Mouse (Mus musculus) embryonic facial prominence, embryonic 12.5 days (tissue): Measurements from ENCODE around the gene Gm4498. TPM values are rescaled to one million over a fixed set of nuclear protein-coding genes. Genes with fewer than 3 reads are reported as not detected.
"Not testable (repeated sequence)": the region's sequence is repeated elsewhere in the genome, so short reads cannot be mapped to it uniquely, and the experiment has no call there.

Experiments used
- ATAC-seq: fragments of 200-750 bp; cut with Nextera tagmentation; 2 replicates; pipeline ENCODE4 v1.8.0; 2017; ENCODE audit not compliant: insufficient number of reproducible peaks, insufficient read depth, low FRiP score, low TSS enrichment
- H3K27ac ChIP-seq: fragments of 300-500 bp; sonication (generic); 2 replicates; pipeline ENCODE4 v1.5.1; 2016; ENCODE audit warnings: mild to moderate bottlenecking
- H3K27me3 ChIP-seq: fragments of 300-500 bp; sonication (generic); 2 replicates; pipeline ENCODE4 v1.6.1; 2016; ENCODE audit warnings: mild to moderate bottlenecking, moderate library complexity
- H3K36me3 ChIP-seq: fragments of 300-500 bp; sonication (generic); 2 replicates; pipeline ENCODE4 v1.6.1; 2016; ENCODE audit warnings: mild to moderate bottlenecking
- H3K4me1 ChIP-seq: fragments of 300-500 bp; sonication (generic); 2 replicates; pipeline ENCODE4 v1.6.1; 2016
- H3K4me2 ChIP-seq: fragments of 300-500 bp; sonication (generic); replicated peaks from 2 replicates; pipeline ENCODE4 v1.6.1; 2016; ENCODE audit warnings: mild to moderate bottlenecking, moderate library complexity
- H3K4me3 ChIP-seq: fragments of 300-500 bp; sonication (generic); 2 replicates; pipeline ENCODE4 v1.5.1; 2016; ENCODE audit warnings: mild to moderate bottlenecking
- H3K9ac ChIP-seq: fragments of 300-500 bp; sonication (generic); 2 replicates; pipeline ENCODE4 v1.6.1; 2016; ENCODE audit warnings: mild to moderate bottlenecking, moderate library complexity
- H3K9me3 ChIP-seq: fragments of 300-500 bp; sonication (generic); 2 replicates; pipeline ENCODE4 v1.6.1; 2016; ENCODE audit warnings: mild to moderate bottlenecking, moderate library complexity
- WGBS: fragments of 180-500 bp; shearing (Covaris S2); methylation state at CpG from one replicate; pipeline ENCODE4 v1.1.7; 2016; 5-methylcytosine and 5-hydroxymethylcytosine counted together
- polyA plus RNA-seq: library from polyadenylated mRNA; unstranded; fragments of >200 nt; fragmentation: Nextera tagmentation; extraction: Ambion mirVana; gene quantifications from 2 replicates; pipeline ENCODE4 v1.2.1, GENCODE M21; 2016

Gene Gm4498
- not detected in 2 replicates for polyA plus RNA-seq

GRCm38 (mm10) chr7:20233728-20234127 is at the start of gene Gm4498:
Gene Gm4498, minus strand, starts transcription at chr7:20233828.
- ATAC-seq, result not testable (repeated sequence)
- no CpG with 5 or more reads among the region's 2 CpGs for WGBS

DNA sequence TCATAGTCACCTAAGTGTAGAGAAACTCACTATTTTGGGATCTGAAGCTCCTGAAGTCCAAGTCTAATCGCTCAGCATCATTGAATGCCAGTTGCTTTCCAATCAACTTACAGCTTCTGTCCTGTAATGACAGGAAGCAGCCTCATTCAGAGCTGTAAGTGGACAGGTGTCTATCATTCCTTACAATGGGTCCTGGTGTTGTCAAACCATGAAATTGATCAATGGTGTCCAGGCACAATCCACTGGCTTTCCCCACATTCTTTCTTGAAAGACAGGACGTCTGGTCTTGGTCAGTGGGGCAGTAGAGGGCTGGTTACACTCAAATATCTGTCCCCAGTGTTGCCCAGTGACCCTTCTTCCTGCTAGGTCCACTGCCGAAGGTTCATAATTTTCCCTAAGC is 29.1 kb upstream of the Gm4498 start, which contains the start of gene Gm5890:
TSS of gene Gm5890 (minus strand) at position 101 of the 400 bp plus-strand sequence.
- not testable (repeated sequence) for ATAC-seq, H3K9ac ChIP-seq, H3K9me3 ChIP-seq, H3K27ac ChIP-seq, H3K36me3 ChIP-seq, H3K27me3 ChIP-seq, H3K4me3 ChIP-seq, H3K4me1 ChIP-seq, H3K4me2 ChIP-seq
- no CpG with 5 or more reads among the region's 3 CpGs for WGBS

More at GRCm38 (mm10) chr7:20233728-20234127, at the start of gene Gm4498:
- H3K27me3 ChIP-seq, H3K9ac ChIP-seq, H3K27ac ChIP-seq, H3K4me3 ChIP-seq, H3K4me1 ChIP-seq, H3K36me3 ChIP-seq, H3K9me3 ChIP-seq, H3K4me2 ChIP-seq: not testable (repeated sequence)

DNA sequence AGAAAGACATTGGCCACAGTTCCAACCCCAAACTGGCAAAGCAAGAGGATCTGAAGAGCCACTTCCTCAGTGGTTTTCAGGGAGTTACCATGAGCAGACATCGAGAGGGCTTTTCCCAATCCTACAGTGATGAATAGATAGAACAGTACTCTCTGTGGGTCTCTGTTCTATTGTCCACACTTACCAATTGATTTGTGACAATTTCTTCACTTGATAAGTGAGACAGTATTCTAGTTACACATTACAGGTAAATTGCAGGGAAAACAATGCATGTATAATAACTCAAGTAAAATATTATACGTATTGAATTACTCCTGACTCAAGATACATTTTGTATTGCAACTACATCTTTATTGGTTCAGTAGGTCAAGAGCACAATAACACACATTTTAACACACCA is 28.1 kb downstream of the Gm4498 start, which contains the start of gene Gm6164:
TSS of gene Gm6164 (minus strand) at position 101 of the 400 bp plus-strand sequence.
- not testable (repeated sequence) for ATAC-seq, H3K27ac ChIP-seq, H3K4me3 ChIP-seq, H3K9ac ChIP-seq, H3K4me2 ChIP-seq, H3K27me3 ChIP-seq, H3K4me1 ChIP-seq, H3K9me3 ChIP-seq, H3K36me3 ChIP-seq
- WGBS, result no CpG with 5 or more reads among the region's 2 CpGs

DNA sequence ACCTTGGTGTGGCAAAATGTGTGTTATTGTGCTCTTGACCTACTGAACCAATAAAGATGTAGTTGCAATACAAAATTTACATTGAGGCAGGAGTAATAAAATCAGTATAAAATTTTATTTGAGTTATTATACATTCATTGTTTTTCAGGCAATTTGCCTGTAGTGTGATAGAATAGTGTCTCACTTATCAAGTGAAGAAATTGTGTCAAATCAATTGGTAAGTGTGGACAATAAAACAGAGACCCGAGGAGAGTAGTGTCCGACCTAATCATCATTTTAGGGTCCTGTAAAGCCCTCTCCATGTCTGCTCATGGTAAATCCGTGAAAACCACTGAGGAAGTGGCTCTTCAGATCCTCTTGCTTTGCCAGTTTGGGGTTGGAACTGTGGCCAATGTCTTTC is 40.2 kb downstream of the Gm4498 start, which contains the start of gene Vmn1r95:
TSS of gene Vmn1r95 (plus strand) at position 301 of the 400 bp plus-strand sequence.
- H3K4me3 ChIP-seq, H3K4me2 ChIP-seq, ATAC-seq, H3K9me3 ChIP-seq, H3K9ac ChIP-seq, H3K27ac ChIP-seq, H3K36me3 ChIP-seq, H3K27me3 ChIP-seq, H3K4me1 ChIP-seq: not testable (repeated sequence)
- no CpG with 5 or more reads among the region's 3 CpGs for WGBS

Other genes starting within 250 kb of the Gm4498 start
- gene Nlrp9b, start 242.4 kb downstream of the Gm4498 start, polyA plus RNA-seq, result not detected in 2 replicates
- not detected in 2 replicates for gene Vmn1r91, start 134.1 kb downstream of the Gm4498 start, polyA plus RNA-seq
- not detected in 2 replicates for gene Gm16442, start 111.2 kb downstream of the Gm4498 start, polyA plus RNA-seq
- gene Vmn1r93, start 94.7 kb downstream of the Gm4498 start, polyA plus RNA-seq, result not detected in 2 replicates
- not detected in 2 replicates for gene Vmn1r94, start 65.5 kb downstream of the Gm4498 start, polyA plus RNA-seq
- not detected in 2 replicates for gene Vmn1r95, start 40.1 kb downstream of the Gm4498 start, polyA plus RNA-seq
- not detected in 2 replicates for gene Gm6164, start 28.2 kb downstream of the Gm4498 start, polyA plus RNA-seq
- not detected in 2 replicates for gene Gm5890, start 29.0 kb upstream of the Gm4498 start, polyA plus RNA-seq
- not detected in 2 replicates for gene Gm4133, start 100.2 kb upstream of the Gm4498 start, polyA plus RNA-seq
- not detected in 2 replicates for gene Gm5728, start 141.6 kb upstream of the Gm4498 start, polyA plus RNA-seq
- gene Vmn1r100, start 184.1 kb upstream of the Gm4498 start, polyA plus RNA-seq, result not detected in 2 replicates
- gene Vmn1r101, start 208.8 kb upstream of the Gm4498 start, polyA plus RNA-seq, result not detected in 2 replicates
- not detected in 2 replicates for gene Gm10670, start 241.1 kb upstream of the Gm4498 start, polyA plus RNA-seq